Mouse (Mus musculus) forebrain, embryonic 12.5 days (tissue): ENCODE results near the gene Celf2. TPM values are rescaled to one million over a fixed set of nuclear protein-coding genes. Genes with fewer than 3 reads are reported as not detected.

Experiments used
- ATAC-seq: fragments of 200-750 bp; cut with Nextera tagmentation; 2 replicates; pipeline ENCODE4 v1.8.0; 2017; ENCODE audit warnings: moderate TSS enrichment; ENCODE audit not compliant: low FRiP score
- H3K27ac ChIP-seq: fragments of 300-500 bp; sonication (generic); 2 replicates; pipeline ENCODE4 v1.5.1; 2016; ENCODE audit warnings: mild to moderate bottlenecking
- H3K27me3 ChIP-seq: fragments of 300-500 bp; sonication (generic); 2 replicates; pipeline ENCODE4 v1.6.1; 2016; ENCODE audit warnings: mild to moderate bottlenecking
- H3K36me3 ChIP-seq: fragments of 300-500 bp; sonication (generic); replicated peaks from 2 replicates; pipeline ENCODE4 v1.6.1; 2016; ENCODE audit warnings: mild to moderate bottlenecking
- H3K4me1 ChIP-seq: fragments of 300-500 bp; sonication (generic); 2 replicates; pipeline ENCODE4 v1.6.1; 2016
- H3K4me2 ChIP-seq: fragments of 300-500 bp; sonication (generic); 2 replicates; pipeline ENCODE4 v1.6.1; 2016; ENCODE audit warnings: mild to moderate bottlenecking, moderate library complexity
- H3K4me3 ChIP-seq: fragments of 300-500 bp; sonication (generic); replicated peaks from 2 replicates; pipeline ENCODE4 v1.5.1; 2016; ENCODE audit warnings: mild to moderate bottlenecking
- H3K9ac ChIP-seq: fragments of 300-500 bp; sonication (generic); 2 replicates; pipeline ENCODE4 v1.6.1; 2016; ENCODE audit warnings: mild to moderate bottlenecking
- H3K9me3 ChIP-seq: fragments of 300-500 bp; sonication (generic); 2 replicates; pipeline ENCODE4 v1.6.1; 2016
- WGBS: fragments of 180-500 bp; shearing (Covaris S2); methylation state at CpG from one replicate; pipeline ENCODE4 v1.1.7; 2016; 5-methylcytosine and 5-hydroxymethylcytosine counted together
- polyA plus RNA-seq: library from polyadenylated mRNA; unstranded; fragments of >200 nt; fragmentation: Nextera tagmentation; extraction: Ambion mirVana; gene quantifications from 2 replicates; pipeline ENCODE4 v1.2.1, GENCODE M21; 2016

The Celf2 gene
- polyA plus RNA-seq, 1 experiment from 2014 or later: 167 TPM

DNA sequence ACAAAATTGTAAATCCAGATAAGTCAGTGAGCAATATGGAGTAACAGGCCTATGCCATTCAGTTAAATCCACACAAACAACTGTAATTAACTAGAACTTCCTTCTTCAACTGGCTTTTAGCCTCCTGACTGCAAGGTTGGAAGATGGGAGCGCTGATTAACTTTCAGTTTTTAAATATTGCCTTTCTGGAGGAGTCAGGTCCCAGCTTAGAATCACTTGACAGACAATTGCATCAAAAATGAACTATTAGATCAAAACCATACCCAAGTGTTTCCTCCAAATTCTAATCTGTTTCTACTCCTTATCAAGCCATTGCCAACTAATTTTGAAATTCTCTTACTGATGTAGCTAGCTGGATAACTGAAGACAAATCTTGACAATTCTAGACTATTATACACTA lies 635.7 kb downstream of the Celf2 start:
- Histone ChIP-seq H3K4me3 (no peak overlapping the region), H3K36me3 (no peaks in the 10 kb centered on the region), H3K27me3 (no peaks in the 10 kb centered on the region), H3K27ac (peak overlapping the region; percentile 70), H3K4me1 (peaks cover 52% of the 10 kb centered on the region), H3K9me3 (no peaks in the 10 kb centered on the region), H3K4me2 (no peak overlapping the region; the same call in none of the 2 replicates), H3K9ac (no peak overlapping the region)
- ATAC-seq: no peak
- WGBS: 64% methylated on average over 1 of the region's 1 CpGs

DNA sequence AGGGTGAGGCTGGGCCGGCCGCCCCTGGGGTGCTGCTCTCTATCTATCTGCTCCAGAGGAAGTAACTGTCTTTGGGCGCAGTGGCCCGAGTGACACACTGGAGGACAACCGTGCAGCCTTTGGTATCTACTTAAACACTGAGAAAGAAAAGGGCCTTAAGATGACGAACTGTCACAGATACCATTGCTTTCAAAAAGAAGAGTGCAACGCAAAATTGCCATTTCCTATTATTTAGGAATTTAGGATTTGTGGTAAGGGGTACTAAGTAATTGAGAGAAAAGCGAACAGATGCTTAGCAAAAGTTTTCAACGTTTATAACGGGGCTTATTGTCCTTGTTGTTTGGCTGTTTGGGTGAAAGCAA lies 636.5 kb downstream of the Celf2 start:
- H3K4me1 ChIP-seq: peaks cover 56% of the 10 kb centered on the region
- peak overlapping the region; percentile 87 for H3K4me2 ChIP-seq
- H3K4me3 ChIP-seq: peak overlapping the region; percentile 92
- 6% methylated on average over 10 of the region's 10 CpGs for WGBS
- H3K9me3 ChIP-seq: no peaks in the 10 kb centered on the region
- ATAC-seq: no peak; the same call in 1 of the 2 replicates
- no peaks in the 10 kb centered on the region for H3K36me3 ChIP-seq
- peak overlapping the region; percentile 97 for H3K27ac ChIP-seq
- H3K9ac ChIP-seq: peak overlapping the region; percentile 97
- H3K27me3 ChIP-seq: no peaks in the 10 kb centered on the region

DNA sequence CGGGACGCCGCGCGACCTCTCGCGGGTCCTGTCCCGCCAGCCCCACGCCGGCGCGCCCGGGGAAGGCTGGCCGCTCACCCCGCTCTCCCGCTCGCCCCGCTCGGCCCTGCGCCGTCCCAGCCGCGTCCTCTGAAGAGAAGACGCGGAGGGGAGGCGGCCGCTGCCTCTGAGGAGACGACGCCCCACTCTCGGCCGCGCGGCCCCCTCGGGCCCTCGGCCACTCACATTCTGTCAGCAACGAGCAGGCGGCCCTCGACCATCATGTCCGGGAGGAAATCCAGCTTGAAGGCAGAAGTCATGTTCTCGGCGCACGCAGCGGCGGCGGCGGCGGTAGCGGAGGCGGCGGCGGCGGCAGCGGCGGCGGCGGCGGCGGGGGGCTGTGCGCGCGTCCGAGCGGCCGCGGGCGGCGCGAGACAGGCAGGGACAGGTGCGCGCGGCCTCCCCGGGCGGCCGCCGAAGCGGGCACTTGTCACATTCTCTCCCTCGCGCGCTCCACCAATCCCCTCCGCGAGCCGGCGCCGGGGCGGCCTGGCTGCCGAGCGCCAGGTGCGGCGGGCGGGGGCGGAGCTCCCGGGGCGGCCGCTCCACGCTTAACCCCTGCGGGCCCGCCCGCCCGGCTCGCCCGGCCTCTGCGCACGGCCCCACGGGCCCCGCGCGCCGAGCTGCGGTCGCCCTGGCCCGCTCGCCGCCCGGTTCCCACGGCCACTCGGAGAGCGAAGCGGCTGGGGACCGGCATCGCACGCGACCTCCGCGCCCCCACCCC lies 637.1 kb downstream of the Celf2 start:
- peak overlapping the region; percentile 87 for H3K4me2 ChIP-seq
- H3K27me3 ChIP-seq: no peaks in the 10 kb centered on the region
- no peaks in the 10 kb centered on the region for H3K36me3 ChIP-seq
- no peaks in the 10 kb centered on the region for H3K9me3 ChIP-seq
- H3K9ac ChIP-seq: peak overlapping the region; percentile 97
- H3K27ac ChIP-seq: peak overlapping the region; percentile 97
- whole genome bisulfite sequencing: under 1% methylated on average over 106 of the region's 124 CpGs
- peak; percentile 88 for ATAC-seq
- peaks cover 60% of the 10 kb centered on the region for H3K4me1 ChIP-seq
- H3K4me3 ChIP-seq: peak overlapping the region; percentile 92

DNA sequence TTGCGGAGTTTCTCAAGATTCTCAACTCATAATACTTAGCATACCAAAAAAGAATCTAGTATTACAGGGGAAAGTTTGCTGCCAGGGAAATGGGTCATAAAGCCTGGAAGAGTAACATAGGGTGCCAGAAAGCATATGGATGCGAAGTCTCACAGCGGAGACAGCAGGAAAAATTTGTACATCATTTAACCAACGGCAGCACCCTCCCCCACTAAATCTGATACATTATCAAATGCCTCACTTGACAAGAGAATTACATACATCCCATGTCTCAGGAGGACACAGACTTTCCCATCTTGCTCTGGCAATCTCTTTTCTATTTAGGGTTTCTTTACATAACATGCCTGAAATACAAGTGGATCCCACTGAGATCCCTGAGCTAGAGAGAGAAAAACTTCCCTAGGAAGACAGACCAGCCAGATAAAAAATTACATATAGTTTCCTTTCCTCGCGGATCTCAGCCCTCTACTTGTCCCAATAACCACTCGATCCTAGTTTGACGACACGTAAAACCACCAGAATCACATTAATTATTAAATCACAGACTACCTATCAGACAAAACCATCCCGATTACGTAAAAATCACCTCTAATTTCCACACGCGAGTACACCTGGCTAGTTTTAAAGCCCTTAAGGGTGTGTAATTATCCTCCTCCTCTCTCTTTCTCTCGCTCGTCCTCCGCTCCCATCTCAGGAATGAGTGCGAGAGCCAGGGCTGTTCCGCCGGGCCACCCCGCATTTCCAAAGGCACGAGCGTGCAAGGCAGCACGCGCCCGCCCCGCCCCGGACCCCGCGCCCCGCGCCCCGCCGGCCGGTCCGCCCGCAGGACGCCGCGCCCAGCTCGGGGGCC lies 637.9 kb downstream of the Celf2 start:
- no peaks in the 10 kb centered on the region for H3K9me3 ChIP-seq
- 2% methylated on average over 39 of the region's 40 CpGs for WGBS
- H3K4me1 ChIP-seq: peaks cover 61% of the 10 kb centered on the region
- H3K4me3 ChIP-seq: peak overlapping the region; percentile 92
- peak; percentile 53 for ATAC-seq
- peak overlapping the region; percentile 97 for H3K27ac ChIP-seq
- H3K9ac ChIP-seq: peak overlapping the region; percentile 97
- no peaks in the 10 kb centered on the region for H3K27me3 ChIP-seq
- peak overlapping the region; percentile 87 for H3K4me2 ChIP-seq
- H3K36me3 ChIP-seq: no peaks in the 10 kb centered on the region

DNA sequence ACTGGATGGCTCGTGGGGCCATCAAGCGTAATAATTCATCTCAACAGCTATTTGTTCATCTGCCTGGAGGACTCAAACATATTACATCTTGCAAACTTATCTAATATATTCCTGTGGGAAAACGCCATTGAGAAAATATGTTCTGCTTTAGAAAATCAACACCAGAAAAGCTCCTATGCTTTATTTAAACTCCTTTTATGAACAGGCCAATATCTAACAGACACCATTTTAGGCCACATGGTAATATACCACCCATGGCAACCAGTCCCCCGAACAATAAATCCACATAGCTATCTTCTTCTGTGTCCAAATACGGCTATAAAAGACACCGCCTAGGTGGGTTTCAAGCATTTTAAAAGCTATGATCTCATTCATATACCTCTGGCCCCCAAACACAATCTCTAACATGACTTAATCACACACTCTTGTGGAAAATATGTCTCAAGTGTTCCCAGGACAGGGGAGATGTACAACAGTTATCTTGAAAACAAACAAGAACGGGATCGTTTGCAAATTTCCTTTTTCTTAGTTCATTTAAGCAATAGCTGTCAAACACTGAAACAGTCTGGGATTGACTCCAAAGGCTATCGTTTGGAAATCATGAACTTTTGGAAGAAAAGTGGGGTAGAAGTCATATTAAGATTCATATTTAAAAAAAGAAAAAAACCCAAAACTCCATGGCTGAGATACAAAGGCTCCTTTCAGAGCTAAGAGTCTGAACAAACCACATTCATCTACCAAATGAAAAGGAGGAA lies 639.2 kb downstream of the Celf2 start:
- no peaks in the 10 kb centered on the region for H3K27me3 ChIP-seq
- 0 out of 2 replicates have a peak overlapping the region, but pooled peaks have one; percentile 17 for H3K9ac ChIP-seq
- peak overlapping the region; percentile 23 for H3K4me3 ChIP-seq
- H3K4me2 ChIP-seq: peak overlapping the region; percentile 87
- no peak for ATAC-seq
- WGBS: 48% methylated on average over 9 of the region's 9 CpGs
- H3K9me3 ChIP-seq: no peaks in the 10 kb centered on the region
- no peak overlapping the region for H3K27ac ChIP-seq
- peaks cover 53% of the 10 kb centered on the region for H3K4me1 ChIP-seq
- no peaks in the 10 kb centered on the region for H3K36me3 ChIP-seq

DNA sequence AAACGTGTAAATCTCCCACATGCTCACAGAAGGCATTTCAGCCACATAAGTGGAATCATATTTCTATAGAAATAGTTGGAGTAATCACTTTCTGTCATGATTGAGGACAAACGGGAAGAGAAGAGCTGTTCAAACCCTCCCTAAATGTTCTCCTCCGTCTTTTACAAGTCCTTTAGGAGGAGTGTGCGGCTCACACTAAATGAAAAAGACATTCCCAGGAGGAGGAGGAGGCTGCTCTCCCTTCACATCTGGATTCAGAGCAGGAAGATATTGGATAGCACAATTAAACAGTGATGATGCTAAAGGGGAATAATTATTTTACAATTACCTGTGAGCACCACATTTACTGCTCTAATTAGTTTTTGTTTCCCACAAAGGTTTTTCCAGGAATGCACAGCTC lies 642.1 kb downstream of the Celf2 start:
- ATAC-seq: no peak
- 20% methylated on average over 4 of the region's 4 CpGs for WGBS
- Histone ChIP-seq H3K4me1 (peaks cover 34% of the 10 kb centered on the region), H3K4me2 (no peak overlapping the region), H3K9ac (no peak overlapping the region), H3K4me3 (no peak overlapping the region), H3K27ac (peak overlapping the region; percentile 14; the same call in 1 of the 2 replicates), H3K9me3 (no peaks in the 10 kb centered on the region), H3K36me3 (no peaks in the 10 kb centered on the region), H3K27me3 (no peaks in the 10 kb centered on the region)

DNA sequence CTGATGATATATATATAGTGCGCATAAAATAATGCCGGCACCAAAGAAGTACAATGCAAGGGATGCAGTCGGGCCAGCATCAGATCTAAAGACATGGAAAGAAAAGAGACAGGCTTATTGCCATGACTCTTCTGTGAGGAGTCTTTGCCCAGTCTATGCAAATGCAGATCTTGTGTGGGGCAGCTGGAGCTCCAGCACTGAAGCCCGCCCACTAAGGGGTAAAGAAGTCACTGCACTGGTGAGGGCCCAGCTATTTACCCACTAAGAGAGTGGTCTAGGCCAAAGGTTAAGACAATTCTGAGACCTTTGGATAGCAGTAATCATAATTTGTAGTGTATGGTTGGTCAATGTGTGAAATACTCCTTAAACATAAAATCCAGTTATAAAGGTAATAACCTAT lies 643.6 kb downstream of the Celf2 start:
- 0 out of 2 replicates have a peak, but pooled peaks cover 7% of the 10 kb centered on the region for H3K36me3 ChIP-seq
- no peaks in the 10 kb centered on the region for H3K27me3 ChIP-seq
- H3K27ac ChIP-seq: no peak overlapping the region
- H3K4me2 ChIP-seq: no peak overlapping the region
- H3K4me3 ChIP-seq: no peak overlapping the region
- 0 out of 2 replicates have a peak, but pooled peaks have one; percentile 47 for ATAC-seq
- WGBS: 83% methylated on average over 4 of the region's 4 CpGs
- no peak overlapping the region for H3K9ac ChIP-seq
- H3K9me3 ChIP-seq: 0 out of 2 replicates have a peak, but pooled peaks cover under 1% of the 10 kb centered on the region
- peaks cover 31% of the 10 kb centered on the region for H3K4me1 ChIP-seq

DNA sequence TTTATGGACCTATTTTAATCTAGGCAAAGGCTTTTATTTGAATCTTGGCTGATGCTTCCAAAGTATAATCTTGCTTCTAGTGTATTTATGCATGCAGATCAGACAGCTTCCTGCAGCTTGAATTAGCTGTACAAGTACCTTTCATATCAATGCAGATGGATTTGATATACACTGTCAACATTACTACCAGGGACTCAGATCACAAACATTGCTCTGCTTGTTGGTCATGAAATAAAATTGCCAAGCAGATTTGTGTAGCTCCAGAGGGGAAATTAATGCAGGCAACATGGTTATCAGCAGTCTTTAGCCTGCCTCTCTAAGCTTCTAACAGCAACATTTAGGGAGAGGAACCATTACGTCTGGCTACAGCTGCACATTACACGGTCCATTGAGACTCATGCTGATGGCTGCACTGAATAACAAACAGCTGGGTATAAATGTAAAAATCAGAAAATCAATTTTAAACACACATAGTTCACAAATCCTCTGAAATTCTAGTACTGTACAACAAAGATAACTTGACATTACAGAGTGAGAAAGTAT lies 659.2 kb downstream of the Celf2 start:
- Histone ChIP-seq H3K27ac (peak overlapping the region; percentile 46; the same call in 1 of the 2 replicates), H3K4me3 (no peak overlapping the region), H3K36me3 (no peaks in the 10 kb centered on the region), H3K9ac (no peak overlapping the region), H3K9me3 (no peaks in the 10 kb centered on the region), H3K4me2 (no peak overlapping the region), H3K4me1 (peaks cover 8% of the 10 kb centered on the region; the same call in 1 of the 2 replicates), H3K27me3 (no peaks in the 10 kb centered on the region)
- WGBS: 37% methylated on average over 2 of the region's 2 CpGs
- ATAC-seq: no peak

DNA sequence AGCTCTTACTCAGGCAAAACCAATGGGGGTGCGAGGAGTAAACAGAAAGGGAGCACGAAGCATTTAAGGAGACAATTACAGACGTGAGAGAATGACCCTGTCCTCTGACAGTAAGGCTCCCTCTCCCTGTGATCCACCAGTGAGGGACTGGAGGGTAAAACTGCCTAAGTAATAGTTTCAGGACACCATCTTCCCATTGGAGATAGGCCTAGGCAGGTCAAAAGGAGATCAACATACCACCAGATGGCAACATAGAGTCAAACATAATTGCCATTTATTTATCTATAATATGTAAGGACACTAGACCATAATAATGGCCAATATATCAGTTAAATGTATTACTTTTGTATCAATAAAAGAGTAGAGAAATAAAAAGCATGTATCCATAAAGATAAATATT lies 660.0 kb downstream of the Celf2 start:
- Histone ChIP-seq H3K4me1 (peaks cover 8% of the 10 kb centered on the region; the same call in 1 of the 2 replicates), H3K9me3 (no peaks in the 10 kb centered on the region), H3K9ac (no peak overlapping the region), H3K27ac (no peak overlapping the region), H3K36me3 (no peaks in the 10 kb centered on the region), H3K4me2 (no peak overlapping the region), H3K4me3 (no peak overlapping the region), H3K27me3 (no peaks in the 10 kb centered on the region)
- WGBS: 51% methylated on average over 3 of the region's 3 CpGs
- ATAC-seq: no peak

DNA sequence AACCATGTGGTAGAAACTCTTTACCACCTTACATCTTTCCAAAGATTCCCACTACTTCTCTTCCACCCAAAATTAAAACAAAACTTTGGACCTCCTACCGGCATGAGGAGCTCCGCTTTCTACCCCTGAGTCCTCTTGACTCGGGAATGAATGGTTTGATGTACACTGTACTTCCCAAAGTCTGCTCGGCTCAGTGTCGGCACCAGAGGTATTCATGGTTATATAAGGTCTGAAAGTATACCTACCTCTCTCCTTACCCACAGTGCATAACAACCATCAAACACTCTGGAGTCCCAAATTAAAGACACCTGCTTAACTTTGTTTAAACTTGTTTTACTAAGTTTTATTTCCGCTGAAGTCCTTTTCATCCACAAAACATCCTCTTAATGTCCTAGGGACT lies 679.3 kb downstream of the Celf2 start:
- ATAC-seq: no peak
- H3K36me3 ChIP-seq: no peaks in the 10 kb centered on the region
- no peaks in the 10 kb centered on the region for H3K9me3 ChIP-seq
- H3K27ac ChIP-seq: no peak overlapping the region
- H3K4me1 ChIP-seq: peaks cover 23% of the 10 kb centered on the region
- 84% methylated on average over 6 of the region's 6 CpGs for WGBS
- H3K4me3 ChIP-seq: no peak overlapping the region
- no peak overlapping the region for H3K9ac ChIP-seq
- H3K4me2 ChIP-seq: no peak overlapping the region
- no peaks in the 10 kb centered on the region for H3K27me3 ChIP-seq

DNA sequence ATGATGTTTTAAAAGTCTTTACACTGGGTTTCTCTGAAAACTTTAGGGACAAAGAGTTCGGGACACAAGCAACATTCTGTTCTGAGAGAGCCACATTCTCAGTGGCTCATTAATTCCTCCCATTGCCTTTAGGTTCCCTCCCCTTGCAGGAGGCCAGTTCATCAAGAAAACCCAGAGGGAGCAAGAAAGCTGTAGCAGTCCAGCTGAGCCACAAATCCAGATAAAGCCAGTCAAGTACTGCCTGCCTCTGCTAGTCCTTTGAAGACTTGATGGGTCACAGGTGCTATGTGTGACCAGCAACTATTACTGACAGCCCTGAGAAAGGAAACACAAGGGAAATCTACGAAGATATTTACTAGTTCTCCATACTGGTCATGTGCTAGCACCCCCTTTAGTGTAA lies 681.8 kb downstream of the Celf2 start:
- 35% methylated on average over 2 of the region's 2 CpGs for WGBS
- H3K27me3 ChIP-seq: no peaks in the 10 kb centered on the region
- ATAC-seq: no peak

DNA sequence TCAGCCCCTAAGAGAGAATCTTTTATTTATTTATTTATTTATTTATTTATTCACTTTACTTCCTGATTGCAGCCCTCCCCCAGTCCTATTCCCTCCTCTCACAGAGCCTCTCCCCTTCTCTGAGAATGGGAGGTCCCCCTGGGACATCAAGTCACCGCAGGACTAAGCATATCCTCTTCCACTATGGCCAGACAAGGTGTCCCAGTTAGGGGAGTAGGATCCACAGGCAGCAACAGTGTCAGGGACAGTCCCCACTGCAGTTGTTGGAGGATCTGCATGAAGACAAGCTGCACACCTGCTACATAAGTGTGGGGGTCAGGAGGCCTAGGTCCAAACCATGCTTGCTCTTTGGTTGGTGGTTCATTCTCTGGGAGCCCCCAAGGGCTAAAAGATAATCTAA lies 686.3 kb downstream of the Celf2 start:
- 94% methylated on average over 1 of the region's 1 CpGs for WGBS
- Histone ChIP-seq H3K4me3 (no peak overlapping the region), H3K4me1 (peaks cover 22% of the 10 kb centered on the region), H3K27ac (no peak overlapping the region), H3K4me2 (no peak overlapping the region), H3K9me3 (no peaks in the 10 kb centered on the region), H3K36me3 (no peaks in the 10 kb centered on the region), H3K27me3 (no peaks in the 10 kb centered on the region), H3K9ac (no peak overlapping the region)
- ATAC-seq: no peak

More for the DNA sequence above, 681.8 kb downstream of the Celf2 start:
- H3K4me1 ChIP-seq: peaks cover 23% of the 10 kb centered on the region
- H3K36me3 ChIP-seq: no peaks in the 10 kb centered on the region
- no peak overlapping the region for H3K9ac ChIP-seq
- no peaks in the 10 kb centered on the region for H3K9me3 ChIP-seq
- no peak overlapping the region for H3K27ac ChIP-seq
- H3K4me2 ChIP-seq: no peak overlapping the region
- H3K4me3 ChIP-seq: no peak overlapping the region
